Mouse (Mus musculus) heart, postnatal 36 days (tissue): ENCODE data around the gene Rhbdf1. TPM values are rescaled to one million over a fixed set of nuclear protein-coding genes. Genes with fewer than 3 reads are reported as not detected.

ENCODE experiments used
- DNase-seq, 2 experiments: peaks; one replicate each; pipeline ENCODE4 v3.0.0; 2021 to 2022
- intact Hi-C: fragments of 180-260 bp; cut with DNase I; formaldehyde crosslinking; loops from one replicate; pipeline ENCODE4 v1.15.1; 2025
- total RNA-seq, 2 experiments: library from RNA; stranded (reverse); gene quantifications; 2 replicates each; pipeline ENCODE4 v1.2.3; 2021

Rhbdf1 gene
- 10 to 100 TPM; 24.3 to 25.1 TPM for total RNA-seq

- peak in 1 of 2 experiments; percentile 73 for DNase-seq
- intact Hi-C loops, result no loop called here
These were observed at the start of gene Rhbdf1 for GRCm38 (mm10) chr11:32221951-32222409. TSS of gene Rhbdf1 (minus strand) at chr11:32222300.

DNA sequence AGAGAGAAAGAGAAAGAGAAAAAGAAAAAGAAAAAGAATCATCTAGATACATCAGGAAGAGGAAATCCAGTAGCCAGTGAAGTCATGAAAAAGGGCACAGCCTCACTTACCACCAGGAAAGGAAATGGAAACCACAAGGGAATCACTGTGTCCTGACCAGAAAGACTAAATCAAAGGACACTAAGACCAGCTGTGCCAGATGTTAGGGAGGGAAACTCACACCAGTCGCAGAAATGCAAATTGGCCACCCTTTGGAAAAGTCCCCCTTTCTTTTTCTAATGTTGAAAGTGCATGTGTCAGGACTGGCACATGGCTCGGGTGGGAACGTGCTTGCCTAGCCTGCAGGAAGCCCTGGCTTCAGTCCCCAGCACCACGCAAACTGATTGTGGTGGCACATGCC lies 49.1 kb upstream of the Rhbdf1 start:
- intact Hi-C loops, result no loop called here

DNA sequence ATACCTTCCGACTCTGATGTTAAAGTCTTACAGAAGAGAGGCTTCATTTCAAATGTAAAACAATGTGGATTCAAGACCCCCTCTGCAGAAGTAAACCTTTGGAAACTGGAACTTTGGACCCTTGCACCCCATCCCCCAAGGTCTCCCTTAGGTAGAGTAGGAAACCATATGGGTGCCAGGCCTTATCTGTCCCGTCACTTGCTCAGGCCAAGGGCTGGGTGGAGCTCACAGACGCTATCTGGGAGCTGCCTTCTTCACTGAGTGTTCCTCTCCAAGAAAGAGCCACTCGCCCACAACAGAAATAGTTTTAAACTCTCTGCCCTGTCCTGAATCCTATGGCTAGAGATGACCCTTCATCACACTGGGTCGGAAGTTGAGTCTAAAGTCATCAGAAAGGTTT lies 46.9 kb upstream of the Rhbdf1 start:
- intact Hi-C loops, result no loop called here
- DNase-seq, result no peak

More for the DNA sequence above, 49.1 kb upstream of the Rhbdf1 start:
- DNase-seq, result no peak

- intact Hi-C loops, result no loop called here
- DNase-seq, result no peak
These were observed 45.9 kb upstream of the Rhbdf1 start for GRCm38 (mm10) chr11:32267964-32268363.

- intact Hi-C loops, result no loop called here
- DNase-seq, result peak; percentile 96 to 98
These were observed 45.2 kb upstream of the Rhbdf1 start, which contains the start of gene Nprl3 for GRCm38 (mm10) chr11:32267188-32267884. TSS of gene Nprl3 (minus strand) at chr11:32267707.

GRCm38 (mm10) chr11:32266776-32267175 lies 44.7 kb upstream of the Rhbdf1 start:
- intact Hi-C loops, result no loop called here
- no peak for DNase-seq

- no peak for DNase-seq
- intact Hi-C loops, result no loop called here
These were observed 44.1 kb upstream of the Rhbdf1 start for GRCm38 (mm10) chr11:32266194-32266593.

DNA sequence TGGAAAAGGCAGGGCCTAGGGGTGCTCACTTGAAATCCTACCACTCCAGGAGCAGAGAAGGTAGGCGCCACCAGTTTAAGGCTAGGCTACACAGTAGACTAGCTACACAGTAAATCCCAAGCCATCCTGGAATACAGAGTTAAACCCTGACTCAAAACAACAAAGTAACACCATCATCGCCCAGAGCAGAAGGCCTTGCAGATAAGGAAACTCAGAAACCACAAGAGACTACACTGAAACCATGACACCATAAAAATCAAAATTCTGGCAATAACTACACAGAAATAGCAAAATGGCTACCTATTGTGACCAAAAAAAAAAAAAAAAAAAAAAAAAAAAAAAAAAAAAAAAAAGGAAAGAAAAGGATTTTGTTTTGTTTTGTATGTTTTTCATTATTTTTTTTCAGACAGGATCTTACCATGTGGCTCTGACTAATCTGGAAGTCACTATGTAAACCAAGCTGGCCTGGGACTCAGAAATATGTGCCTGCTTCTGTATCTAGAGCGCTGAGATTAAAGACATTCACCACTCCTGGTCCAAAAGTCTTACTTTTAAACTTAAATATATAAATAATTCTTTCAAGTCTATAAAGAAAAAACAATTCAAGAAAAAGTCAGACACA lies 43.1 kb upstream of the Rhbdf1 start:
- intact Hi-C loops, result no loop called here

GRCm38 (mm10) chr11:32262674-32263415 lies 40.7 kb upstream of the Rhbdf1 start:
- intact Hi-C loops, result no loop called here
- no peak for DNase-seq

More for the DNA sequence above, 43.1 kb upstream of the Rhbdf1 start:
- no peak for DNase-seq

DNA sequence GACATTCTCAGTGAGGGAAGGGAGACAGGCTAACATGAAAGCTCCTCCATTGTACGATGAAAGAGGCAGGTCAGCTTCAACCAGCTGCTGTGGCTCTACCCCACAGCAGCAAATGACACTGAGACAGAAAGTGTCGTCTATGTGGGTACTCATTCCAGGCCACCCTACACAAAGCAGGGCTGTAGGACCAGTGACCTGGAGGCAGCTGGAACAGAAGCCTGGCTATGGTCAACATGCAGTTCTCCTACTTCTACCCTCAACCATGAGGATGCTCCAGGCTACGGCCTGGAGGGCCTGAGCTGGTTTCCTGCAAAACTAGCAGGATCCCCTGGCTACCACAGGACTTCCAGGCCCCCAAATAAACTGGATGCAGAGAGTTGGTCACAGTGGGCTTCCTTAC lies 34.5 kb upstream of the Rhbdf1 start:
- intact Hi-C loops, result no loop called here
- DNase-seq, result no peak

- no peak for DNase-seq
- intact Hi-C loops, result no loop called here
These were observed 34.0 kb upstream of the Rhbdf1 start for GRCm38 (mm10) chr11:32256146-32256545.

- no peak for DNase-seq
- intact Hi-C loops, result no loop called here
These were observed 31.0 kb upstream of the Rhbdf1 start for GRCm38 (mm10) chr11:32253121-32253520.

DNA sequence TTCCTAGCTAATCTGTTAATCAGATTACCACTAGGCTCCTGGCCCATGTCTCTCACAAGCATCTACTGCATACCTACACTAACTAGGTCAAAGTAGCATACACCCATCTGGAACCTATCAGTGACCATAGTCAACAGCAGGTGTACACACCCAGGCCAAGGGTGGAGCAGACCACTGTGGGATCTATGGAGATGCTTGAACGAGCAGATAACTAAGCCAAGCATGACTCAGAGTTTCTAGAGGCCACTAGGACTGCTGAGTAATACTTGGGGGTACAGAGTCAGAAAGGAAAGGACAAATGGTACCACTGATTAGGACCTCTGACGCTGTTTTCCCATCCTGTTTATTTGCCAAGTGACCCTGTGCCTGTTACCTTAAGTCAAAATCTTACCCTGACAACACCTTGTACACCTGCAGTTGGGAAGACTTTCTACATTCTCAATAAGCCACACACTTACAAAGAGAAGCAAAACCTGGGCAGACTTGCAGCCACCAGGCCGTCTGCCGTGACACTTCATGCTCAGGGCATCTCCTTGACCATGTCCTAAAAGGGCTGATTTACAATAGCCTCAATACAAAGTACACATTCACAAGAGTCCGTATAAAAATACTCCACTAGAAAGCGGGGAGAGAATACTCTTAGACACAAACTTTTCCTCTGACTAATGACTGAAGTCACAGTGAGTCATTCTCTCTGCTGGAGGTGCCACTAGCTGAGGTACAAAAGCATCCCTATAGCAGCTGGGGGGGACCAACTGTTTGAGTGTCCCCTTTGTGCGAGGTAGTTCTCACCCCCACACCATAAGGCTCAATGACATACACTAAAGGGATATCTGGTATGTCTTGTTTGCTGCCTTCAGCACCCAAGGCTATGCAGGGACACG lies 29.0 kb upstream of the Rhbdf1 start:
- DNase-seq, result no peak
- intact Hi-C loops, result no loop called here

- intact Hi-C loops, result no loop called here
- DNase-seq, result no peak
These were observed 26.2 kb upstream of the Rhbdf1 start for GRCm38 (mm10) chr11:32248350-32248749.

GRCm38 (mm10) chr11:32247068-32247467 lies 25.0 kb upstream of the Rhbdf1 start:
- intact Hi-C loops, result no loop called here
- DNase-seq, result no peak

DNA sequence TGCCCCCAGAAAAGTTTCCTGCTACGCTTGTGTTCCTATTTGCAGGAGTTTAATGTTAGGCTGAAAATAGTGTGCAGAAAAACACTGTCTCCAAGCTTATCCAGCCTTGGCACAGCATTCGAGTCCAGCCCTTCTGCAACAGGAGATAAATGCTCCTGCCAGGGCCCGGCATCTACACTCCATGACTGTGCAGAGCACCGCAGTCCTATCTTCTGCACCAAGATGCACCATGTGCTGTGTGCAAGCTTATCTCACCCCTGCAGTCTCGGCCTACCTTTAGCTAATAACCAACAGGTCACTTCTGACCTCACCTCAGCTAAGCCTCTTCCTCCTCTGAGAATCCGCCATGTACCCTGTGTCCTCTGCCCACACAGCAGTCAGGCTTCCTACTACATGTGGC lies 23.5 kb upstream of the Rhbdf1 start:
- intact Hi-C loops, result no loop called here
- DNase-seq, result no peak

DNA sequence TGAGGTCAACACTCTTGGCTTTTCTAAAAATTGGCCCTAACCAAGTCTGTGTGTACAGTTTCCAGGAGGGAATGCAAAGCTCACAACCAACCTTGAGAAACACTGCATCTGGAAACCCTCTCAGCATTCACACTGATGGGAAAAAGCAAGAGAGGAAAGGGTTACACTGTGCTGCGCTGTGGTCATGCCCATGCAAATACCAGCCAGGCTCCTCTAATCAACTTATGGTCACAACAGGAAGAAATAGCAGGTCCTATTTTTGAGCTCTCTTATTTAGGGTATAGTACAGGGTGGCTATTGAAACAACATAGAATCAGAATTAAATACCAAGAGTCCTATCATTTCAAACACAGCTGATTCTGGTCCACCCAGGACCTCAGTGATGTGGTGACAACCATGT lies 22.5 kb upstream of the Rhbdf1 start:
- intact Hi-C loops, result loop anchor here (5.0 kb wide), 1 partner anchor 37 kb away; the partner anchor contains the start of gene Snrnp25
- DNase-seq, result no peak

DNA sequence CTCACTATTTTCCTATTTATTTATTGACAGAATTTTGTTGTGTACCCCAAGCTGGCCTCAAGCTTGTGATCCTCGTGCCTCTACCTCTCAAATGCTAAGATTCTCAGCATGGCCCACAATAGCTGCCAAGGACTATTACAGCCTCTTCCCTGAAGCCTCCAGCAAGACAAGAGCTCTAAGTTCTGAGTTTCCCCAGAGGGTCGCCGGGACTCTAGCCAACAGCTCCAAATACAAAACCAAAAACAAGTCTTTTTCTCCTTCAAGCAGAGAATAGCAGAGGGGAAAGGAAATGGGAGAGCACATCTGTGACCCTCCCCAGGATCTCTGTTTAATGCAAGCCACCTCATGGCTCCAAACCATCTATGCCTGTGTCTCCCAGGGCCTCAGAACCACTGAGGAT lies 22.0 kb upstream of the Rhbdf1 start:
- intact Hi-C loops, result loop anchor here (5.0 kb wide), 1 partner anchor 37 kb away; the partner anchor contains the start of gene Snrnp25
- DNase-seq, result peak in 1 of 2 experiments; percentile 36

DNA sequence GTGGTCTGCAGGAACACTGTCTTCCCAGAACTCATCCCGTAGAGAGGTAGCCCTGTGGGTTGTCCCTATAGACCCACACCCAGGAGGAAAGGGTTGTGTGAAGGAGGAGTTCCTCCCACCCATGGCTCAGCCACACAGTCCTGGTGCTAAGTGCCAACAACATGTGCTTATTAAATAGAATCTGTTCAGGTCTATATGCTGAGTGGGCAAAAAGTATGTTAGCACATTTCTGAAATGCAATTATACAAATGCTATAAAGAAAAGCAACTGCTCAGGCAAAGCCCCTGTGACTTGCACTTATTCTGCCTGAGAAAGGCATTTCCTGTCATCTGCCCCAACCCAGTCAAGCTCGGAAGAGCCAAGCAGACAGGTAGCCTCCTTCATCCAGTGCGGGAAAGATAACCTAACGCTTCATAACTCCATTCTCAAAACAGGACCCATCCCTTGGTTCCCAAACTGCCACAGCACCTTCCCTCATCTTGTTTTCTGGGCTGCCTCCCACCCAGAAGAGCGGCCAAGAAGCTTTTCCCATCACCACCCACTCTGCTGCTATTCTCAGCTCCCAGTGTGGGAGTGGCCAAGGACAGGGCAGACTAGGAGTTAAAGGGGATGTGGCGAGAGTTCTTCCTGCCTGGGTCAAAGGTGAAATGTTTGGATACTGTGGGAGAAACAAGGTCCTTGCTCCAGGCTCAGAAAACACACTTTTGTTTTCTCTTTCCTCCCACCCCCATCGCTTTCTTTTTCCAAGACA lies 21.3 kb upstream of the Rhbdf1 start:
- intact Hi-C loops, result loop anchor here (5.0 kb wide), 1 partner anchor 36 kb away; the partner anchor contains the start of gene Snrnp25
- peak in 1 of 2 experiments; percentile 13 for DNase-seq
